Mouse (Mus musculus) heart, postnatal 10 days (tissue): Measurements from ENCODE around the gene Dusp13. TPM values are rescaled to one million over a fixed set of nuclear protein-coding genes. Genes with fewer than 3 reads are reported as not detected.

Experiments used
- DNase-seq, 2 experiments: peaks; one replicate each; pipeline ENCODE4 v3.0.0; 2021
- intact Hi-C: fragments of 180-260 bp; cut with DNase I; formaldehyde crosslinking; loops from one replicate; pipeline ENCODE4 v1.15.1; 2025
- total RNA-seq, 2 experiments: library from RNA; stranded (reverse); gene quantifications; 2 replicates each; pipeline ENCODE4 v1.2.3; 2021

Dusp13 gene
- total RNA-seq, 2 experiments from 2014 or later: 0.60 TPM; not detected in 1

DNA sequence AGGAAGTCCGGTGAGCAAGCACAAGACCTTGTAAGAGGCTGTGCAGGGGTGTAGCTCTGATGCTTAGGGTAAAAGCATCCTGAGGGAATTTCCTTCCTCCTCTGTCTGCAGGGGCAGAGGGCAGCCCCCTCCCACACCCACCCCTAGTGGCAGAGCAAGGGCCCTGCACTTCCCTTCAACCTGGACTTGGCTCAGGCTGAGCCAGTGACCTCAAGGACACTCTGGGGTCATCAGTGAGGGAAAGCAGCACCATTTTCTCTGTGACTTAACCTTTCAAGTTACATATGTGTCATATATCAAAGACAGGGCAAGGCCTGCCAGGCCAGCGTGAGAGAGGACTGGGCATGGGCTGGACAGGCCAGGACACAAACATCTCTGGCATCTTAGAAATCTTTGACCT is 41.4 kb downstream of the Dusp13 start:
- intact Hi-C loops: no loop called here
- DNase-seq: peak in 1 of 2 experiments; percentile 21

DNA sequence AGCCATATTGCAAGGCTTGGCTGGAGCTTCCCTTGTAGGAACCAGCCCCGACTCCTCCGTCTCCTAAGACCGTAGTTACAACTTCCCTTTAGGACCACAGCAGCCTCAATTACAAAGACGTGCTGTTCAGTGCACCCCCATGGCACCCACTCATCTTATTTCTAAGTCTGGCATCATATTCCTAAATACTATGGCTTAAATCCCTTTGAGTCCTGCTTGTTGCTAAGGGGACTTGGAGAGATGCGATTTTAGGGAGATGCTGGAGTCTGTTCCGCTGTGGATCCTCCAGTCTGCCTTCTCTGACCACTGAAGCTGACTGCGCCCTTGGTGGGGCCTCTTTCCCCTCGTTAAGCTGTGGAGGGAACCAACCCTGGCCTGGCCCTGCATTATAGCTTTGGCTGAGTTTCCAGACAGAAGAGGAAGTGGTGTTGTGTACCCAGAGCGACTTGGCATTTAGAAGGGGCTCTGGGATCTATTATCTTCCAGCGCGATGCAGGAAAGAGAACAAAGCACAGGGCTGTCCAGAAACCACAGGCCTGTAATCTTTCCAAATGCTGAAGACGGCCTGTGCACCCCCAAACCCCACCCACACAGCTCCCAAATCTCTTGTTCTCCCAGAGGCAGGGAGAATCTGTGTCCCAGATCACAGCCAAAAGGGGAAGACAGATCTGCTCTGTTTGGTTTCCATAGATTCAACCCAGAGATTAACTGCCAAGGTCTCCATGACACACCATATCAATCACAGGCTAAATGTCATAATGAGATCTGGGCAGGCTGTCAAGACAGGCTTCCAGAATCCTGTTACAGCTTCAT is 44.0 kb downstream of the Dusp13 start:
- DNase-seq: peak; percentile 53 to 55
- intact Hi-C loops: no loop called here

DNA sequence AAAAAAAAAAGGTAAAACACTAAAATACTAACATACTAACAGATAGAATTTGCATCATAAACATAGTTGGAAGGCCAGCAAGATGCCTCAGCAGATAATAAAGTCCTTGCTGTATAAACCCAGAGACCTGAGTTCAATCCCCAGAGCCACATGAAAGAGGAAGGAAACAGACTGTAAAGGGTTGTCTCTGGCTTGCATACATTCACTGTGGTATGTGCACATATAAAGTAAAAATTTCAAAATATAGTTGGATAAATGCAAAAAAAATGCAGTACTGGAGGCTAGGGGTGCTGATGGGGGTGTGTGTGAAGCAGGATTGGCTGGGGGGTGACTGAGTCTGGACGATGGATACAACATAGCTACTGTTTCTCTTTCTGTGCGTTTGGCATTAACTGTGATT is 45.5 kb downstream of the Dusp13 start:
- no peak for DNase-seq
- intact Hi-C loops: no loop called here

DNA sequence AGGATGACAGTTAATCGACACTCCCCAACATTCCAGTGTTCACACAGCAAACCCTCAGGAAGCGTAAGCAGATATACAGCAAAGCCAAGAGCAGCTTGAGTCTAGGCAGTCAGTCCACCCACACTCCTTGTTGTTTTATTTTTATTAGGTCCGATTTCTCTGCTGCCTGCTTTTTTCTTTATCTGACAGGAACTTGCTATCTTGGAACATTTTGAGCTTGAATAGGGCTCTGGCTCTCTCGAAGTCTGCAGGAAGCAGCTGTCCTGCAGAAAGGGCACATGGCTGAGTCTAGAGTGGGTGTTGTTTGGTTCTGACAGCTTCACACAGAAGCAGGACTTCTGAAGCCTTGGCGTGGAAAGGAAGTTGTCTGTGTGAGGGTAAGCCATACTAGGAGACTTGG is 47.7 kb downstream of the Dusp13 start:
- peak; percentile 48 for DNase-seq
- intact Hi-C loops: no loop called here

DNA sequence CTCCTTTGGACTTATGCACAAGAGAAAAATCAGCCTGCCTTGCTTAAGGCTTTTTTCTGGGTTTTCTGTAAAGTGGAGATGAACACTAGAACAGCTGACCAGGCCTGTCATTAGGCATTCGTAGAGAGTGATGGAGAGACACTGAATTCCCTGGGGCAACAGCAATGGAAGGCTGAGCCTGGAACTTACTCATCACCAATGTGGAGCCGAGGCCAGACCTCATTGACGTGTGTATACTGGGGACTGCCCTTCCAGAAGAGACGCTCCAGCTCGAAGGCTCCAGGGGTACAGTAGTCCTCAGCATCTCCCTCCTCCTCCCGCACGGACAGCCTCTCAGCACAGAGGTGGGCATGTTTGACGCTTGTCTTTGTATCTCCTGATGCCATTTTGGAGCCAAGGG is 48.3 kb downstream of the Dusp13 start:
- no peak for DNase-seq
- intact Hi-C loops: no loop called here

DNA sequence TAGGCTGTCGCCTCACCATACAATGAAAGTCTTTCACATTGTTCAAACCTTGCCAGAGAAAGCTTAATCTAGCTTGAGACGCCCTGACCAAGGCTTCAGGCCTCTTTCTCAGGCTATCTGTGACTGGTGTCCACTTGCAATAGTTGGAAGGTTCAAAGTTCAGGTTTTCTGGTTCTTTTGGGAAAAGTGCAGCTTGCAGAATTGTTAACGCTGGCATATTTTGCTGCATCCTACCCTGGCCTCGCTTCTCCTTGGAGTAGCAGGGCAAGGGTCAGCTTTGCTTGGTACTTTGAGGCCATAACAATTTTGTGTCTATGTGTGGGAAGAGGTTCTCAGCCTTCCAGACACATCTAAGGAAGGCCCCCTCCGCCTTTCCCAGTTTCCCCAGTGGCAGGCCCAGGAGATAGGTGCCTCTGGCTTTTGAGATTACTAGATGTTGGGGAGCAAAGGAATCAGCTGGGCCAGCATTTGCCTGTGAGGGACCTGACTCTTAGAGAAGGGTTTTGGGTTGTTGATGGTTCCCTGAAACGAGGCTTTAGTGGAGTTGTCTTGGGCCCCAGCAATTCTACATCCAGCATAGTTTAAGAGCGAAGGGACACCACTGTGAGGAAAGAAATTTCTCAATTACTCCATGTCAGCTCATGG is 54.7 kb downstream of the Dusp13 start:
- DNase-seq: no peak
- intact Hi-C loops: no loop called here

DNA sequence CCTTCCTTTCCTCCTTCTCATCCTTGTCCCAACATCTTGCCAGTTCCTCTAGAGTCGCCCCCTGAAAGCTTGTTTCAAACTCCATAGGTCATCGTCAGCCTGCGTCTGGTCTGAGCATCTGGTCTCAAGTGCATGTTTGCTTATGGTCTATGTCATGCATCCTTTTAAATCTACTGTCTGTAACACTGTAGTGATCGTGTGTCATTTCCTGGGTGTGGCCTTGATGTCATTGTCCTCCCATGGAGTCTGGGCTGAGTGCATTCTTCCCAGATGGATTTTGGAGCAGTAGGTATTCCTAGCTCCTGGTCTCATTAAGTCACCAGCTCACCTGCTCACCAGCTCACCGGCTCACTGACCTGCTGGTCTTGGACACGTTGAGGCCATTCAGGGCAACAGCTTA is 56.0 kb downstream of the Dusp13 start:
- intact Hi-C loops: no loop called here
- no peak for DNase-seq

DNA sequence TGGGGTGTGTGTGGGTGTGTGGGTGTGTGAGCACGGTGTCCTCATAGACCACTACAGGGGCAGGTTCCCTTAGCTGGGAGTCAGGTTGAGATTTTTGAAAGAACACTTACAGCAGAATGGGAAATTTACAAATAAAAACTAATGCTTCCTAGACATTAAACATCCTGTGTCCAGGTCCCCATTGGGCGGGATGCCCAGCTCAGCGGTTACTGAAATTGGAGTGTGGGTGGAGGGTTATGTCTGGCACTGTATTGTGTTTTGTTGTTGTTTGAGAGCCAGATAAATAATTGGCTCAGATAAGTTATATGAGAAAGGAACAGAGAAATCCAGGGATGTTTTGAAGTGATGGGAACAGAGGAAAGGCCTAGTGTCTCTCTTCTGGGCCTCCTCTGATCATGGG is 59.9 kb downstream of the Dusp13 start:
- DNase-seq: no peak
- intact Hi-C loops: no loop called here

DNA sequence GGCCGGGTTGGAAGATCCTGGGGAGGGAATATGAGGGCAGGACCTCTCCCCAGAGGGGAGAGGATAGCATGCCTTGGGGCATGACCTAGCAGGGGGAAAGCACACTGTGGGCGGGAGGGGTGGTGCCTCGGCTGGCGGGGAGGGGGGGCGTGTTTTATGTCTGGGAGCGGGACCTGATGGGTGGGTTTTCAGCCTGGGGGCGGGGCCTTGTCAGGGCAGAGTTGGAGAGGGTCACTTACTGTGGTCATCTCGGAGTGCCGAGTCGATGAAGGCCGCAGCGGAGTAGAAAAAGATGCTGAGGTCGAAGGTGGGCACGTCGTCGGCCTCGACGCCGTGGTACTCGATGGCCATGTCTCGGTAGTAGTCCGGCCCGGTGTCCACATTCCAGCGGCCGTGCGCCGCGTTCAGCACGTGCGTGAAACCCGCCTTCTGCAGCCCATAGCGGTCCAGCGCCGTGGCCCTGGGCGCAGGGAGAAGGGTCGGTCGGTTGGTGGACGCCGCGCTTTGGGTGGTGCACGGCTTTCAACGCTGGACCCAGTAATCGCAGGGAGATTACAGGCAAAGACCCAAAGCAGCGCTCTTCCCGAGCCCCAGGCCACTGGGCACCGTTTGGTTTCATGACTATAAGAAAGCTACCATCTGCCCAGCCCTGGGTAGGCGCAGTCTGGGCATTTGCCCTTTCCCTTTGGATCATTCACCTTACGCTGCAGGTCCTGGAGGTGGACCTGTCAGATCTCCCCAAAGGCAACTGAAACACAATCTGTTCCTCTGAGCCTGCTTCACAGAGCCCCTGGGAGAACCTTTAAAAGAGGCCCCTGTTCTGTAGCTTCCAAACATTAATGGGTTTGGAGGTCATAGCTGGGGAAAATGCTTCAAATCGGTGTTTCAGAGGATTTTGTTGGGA is 64.4 kb downstream of the Dusp13 start:
- no peak for DNase-seq
- intact Hi-C loops: no loop called here

DNA sequence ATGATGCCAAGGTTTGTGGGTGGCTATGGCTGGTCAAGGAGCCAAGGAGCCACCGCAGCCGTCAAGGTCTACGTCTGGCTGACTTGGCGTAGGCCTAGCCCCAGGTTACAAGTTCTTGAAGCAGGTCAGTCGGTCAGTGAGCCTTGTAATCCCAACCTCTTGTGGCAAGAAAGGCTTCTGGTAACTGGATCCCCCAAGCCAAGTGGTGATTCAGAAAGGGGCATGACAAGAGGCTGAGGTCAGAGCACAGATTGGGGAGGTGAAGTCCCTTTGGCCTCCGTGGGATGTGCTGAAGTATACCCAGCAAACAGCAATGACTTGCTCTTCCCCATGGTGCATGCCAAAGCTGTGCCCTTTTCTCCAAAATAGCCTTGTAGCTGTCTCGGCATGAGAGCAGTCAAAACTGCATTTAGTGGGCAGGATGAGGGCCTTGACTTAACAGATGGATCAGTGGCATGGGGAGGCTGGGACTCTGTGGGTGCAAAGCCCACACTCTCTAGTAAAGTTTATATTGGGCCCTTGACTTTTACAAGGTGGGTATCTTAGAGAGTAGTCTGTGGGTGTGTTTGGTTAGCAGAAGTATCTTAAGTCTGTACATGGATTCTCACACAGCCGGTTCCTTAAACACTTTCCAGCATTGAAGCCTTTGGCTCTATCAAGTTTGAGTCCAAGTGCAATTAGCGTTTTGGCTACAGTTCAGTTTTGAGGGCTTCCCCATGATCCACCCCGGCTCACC is 65.4 kb downstream of the Dusp13 start:
- intact Hi-C loops: no loop called here
- DNase-seq: no peak

DNA sequence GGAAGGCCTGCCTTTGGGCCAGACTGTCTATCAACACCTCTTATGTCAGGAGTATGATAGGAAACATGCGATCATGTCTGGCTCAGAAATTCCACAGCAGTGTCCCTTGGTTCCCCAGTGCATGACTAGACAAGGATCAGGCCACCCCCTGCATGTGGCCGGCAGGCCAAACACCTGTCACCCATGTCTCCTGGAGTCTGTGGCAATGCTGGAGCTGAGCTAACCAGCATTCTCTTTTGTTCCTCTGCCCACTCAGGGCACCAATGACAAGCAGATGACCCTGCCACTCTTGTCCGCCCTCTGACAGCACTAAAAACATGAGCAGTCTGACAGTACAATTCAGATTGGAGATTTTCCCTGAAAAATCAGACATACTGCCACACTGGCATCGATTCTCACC is 67.1 kb downstream of the Dusp13 start:
- intact Hi-C loops: no loop called here
- DNase-seq: no peak

Other genes with a start within 250 kb of the Dusp13 start
- under 1 TPM in 1 of 2 experiments, not detected in 1; 0.45 TPM for gene Dupd1, start 36.6 kb downstream of the Dusp13 start, total RNA-seq
- gene Samd8, start 650 bp downstream of the Dusp13 start, total RNA-seq: 10 to 100 TPM; 27.2 to 30.5 TPM
- gene Vdac2, start 74.1 kb upstream of the Dusp13 start, total RNA-seq: 100 to 1,000 TPM; 544 to 567 TPM
- 10 to 100 TPM in 1 of 2 experiments, 1 to 10 TPM in 1; 8.8 to 10.3 TPM for gene Comtd1, start 97.8 kb upstream of the Dusp13 start, total RNA-seq
- 1 to 10 TPM; 2.4 to 3.3 TPM for gene Zfp503, start 238.4 kb upstream of the Dusp13 start, total RNA-seq